Mouse (Mus musculus) C2C12 (cell line): ENCODE measurements around the gene B3galt5. TPM values are rescaled to one million over a fixed set of nuclear protein-coding genes. Genes with fewer than 3 reads are reported as not detected.

ENCODE experiments used
- H3K27me3 ChIP-seq: one replicate; pipeline ENCODE4 v1.6.1; 2011; ENCODE audit not compliant: control insufficient read depth, insufficient read depth, insufficient read length
- H3K36me3 ChIP-seq: one replicate; pipeline ENCODE4 v1.6.1; 2011; ENCODE audit not compliant: control insufficient read depth, insufficient read depth
- H3K4me3 ChIP-seq: one replicate; pipeline ENCODE4 v1.5.1; 2011; ENCODE audit warnings: mild to moderate bottlenecking, control low read depth; ENCODE audit not compliant: poor library complexity, insufficient read depth, severe bottlenecking
- H3K79me2 ChIP-seq: one replicate; pipeline ENCODE4 v1.6.1; 2011; ENCODE audit not compliant: control insufficient read depth, insufficient read depth
- H3K79me3 ChIP-seq: one replicate; pipeline ENCODE4 v1.6.1; 2011; ENCODE audit warnings: low read depth, control low read depth
- H3ac ChIP-seq: one replicate; pipeline ENCODE3; 2011; ENCODE audit warnings: low read depth; ENCODE audit not compliant: control insufficient read depth, insufficient read length
- CEBPB ChIP-seq: IDR thresholded peaks from one replicate; pipeline ENCODE4 v1.6.1; 2011; ENCODE audit warnings: low read depth, mild to moderate bottlenecking, control low read depth, moderate library complexity
- CTCF ChIP-seq: IDR thresholded peaks from one replicate; pipeline ENCODE4 v1.5.1; 2011; ENCODE audit not compliant: control insufficient read depth, insufficient read depth, insufficient read length
- FOSL1 ChIP-seq: IDR thresholded peaks from one replicate; pipeline ENCODE4 v1.8.0; 2011; ENCODE audit warnings: mild to moderate bottlenecking, low read length; ENCODE audit not compliant: poor library complexity, insufficient read depth, severe bottlenecking
- MAX ChIP-seq: IDR thresholded peaks from one replicate; pipeline ENCODE4 v1.6.1; 2011; ENCODE audit warnings: mild to moderate bottlenecking, control low read depth
- MYOD1 ChIP-seq: IDR thresholded peaks from one replicate; pipeline ENCODE4 v1.6.1; 2011; ENCODE audit warnings: low read depth; ENCODE audit not compliant: control insufficient read depth, insufficient read length
- MYOG ChIP-seq: IDR thresholded peaks from one replicate; pipeline ENCODE4 v1.6.1; 2011; ENCODE audit not compliant: control insufficient read depth, insufficient read length; ENCODE audit errors: extremely low read depth
- USF1 ChIP-seq: IDR thresholded peaks from one replicate; pipeline ENCODE4 v1.6.1; 2011; ENCODE audit warnings: low read depth, mild to moderate bottlenecking, control low read depth, moderate library complexity
- polyA plus RNA-seq: library from polyadenylated mRNA; unstranded; fragments of >200 nt; fragmentation: generic; extraction: Trizol; gene quantifications from one replicate; pipeline ENCODE4 v1.2.1, GENCODE M21; 2012; ENCODE audit warnings: missing spikeins

B3galt5 gene
- polyA plus RNA-seq, 1 experiment, result 0.01 TPM

DNA sequence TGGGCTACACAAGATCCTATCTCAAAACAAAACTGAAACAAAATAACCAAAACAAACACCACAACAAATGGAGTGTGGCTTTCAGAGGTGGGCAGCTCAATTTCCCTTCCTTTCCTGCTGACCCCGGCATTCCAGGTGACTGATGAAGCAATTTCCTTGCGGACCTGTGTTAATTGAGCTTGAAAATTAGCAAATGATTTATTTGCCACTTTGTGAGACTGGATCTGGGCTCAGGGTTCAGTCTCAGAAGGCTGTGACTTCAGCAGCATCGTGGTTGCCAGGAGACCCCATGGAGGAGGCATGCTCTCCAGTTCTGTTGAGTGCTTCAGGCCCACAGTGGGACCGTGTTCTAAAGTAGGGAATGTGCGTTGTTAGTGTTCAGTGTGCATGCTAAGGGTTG, 127.7 kb downstream of the B3galt5 start:
- Histone ChIP-seq H3ac (no peak overlapping the region), H3K4me3 (no peak overlapping the region), H3K27me3 (no peaks in the 10 kb centered on the region), H3K79me2 (no peaks in the 10 kb centered on the region), H3K79me3 (no peaks in the 10 kb centered on the region), H3K36me3 (no peaks in the 10 kb centered on the region)
- TF ChIP-seq MAX, result no peak
- no peak for TF ChIP-seq MYOG
- no peak for TF ChIP-seq CEBPB
- no peak for TF ChIP-seq USF1
- TF ChIP-seq FOSL1, result no peak
- TF ChIP-seq MYOD1, result no peak
- no peak for TF ChIP-seq CTCF

DNA sequence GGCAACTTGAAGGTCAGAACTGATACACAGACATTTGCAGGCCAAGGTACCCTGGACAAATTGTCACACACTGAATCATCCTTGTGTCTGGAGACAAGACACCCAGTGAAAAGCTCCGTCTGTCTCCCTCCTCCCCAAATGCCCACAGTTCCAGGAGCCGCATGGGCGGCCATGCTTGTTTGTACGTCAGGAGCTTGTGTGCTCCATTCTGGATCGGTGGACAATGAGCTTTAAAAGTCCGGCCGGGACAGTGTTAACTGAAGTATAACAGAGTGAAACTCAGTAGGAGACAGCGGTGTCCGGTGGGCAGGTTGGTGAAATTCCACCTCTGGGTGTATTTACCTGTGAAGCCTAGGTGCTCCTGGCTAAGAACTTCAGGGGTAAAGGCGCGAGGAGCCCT, 129.3 kb downstream of the B3galt5 start:
- Histone ChIP-seq H3K79me3 (no peaks in the 10 kb centered on the region), H3K27me3 (no peaks in the 10 kb centered on the region), H3ac (no peak overlapping the region), H3K36me3 (no peaks in the 10 kb centered on the region), H3K4me3 (no peak overlapping the region), H3K79me2 (no peaks in the 10 kb centered on the region)
- TF ChIP-seq FOSL1 (no peak), CTCF (no peak), MAX (no peak), USF1 (no peak)

Other genes starting within 250 kb of the B3galt5 start
- 61.0 TPM for gene Psmg1, start 244.8 kb upstream of the B3galt5 start, polyA plus RNA-seq
- gene Brwd1, start 153.3 kb upstream of the B3galt5 start, polyA plus RNA-seq, result 11.1 TPM
- gene Hmgn1, start 108.1 kb upstream of the B3galt5 start, polyA plus RNA-seq, result 325 TPM
- gene Wrb, start 90.4 kb upstream of the B3galt5 start, polyA plus RNA-seq, result 58.0 TPM
- 0.25 TPM for gene Lca5l, start 43.5 kb upstream of the B3galt5 start, polyA plus RNA-seq
- 10.3 TPM for gene Sh3bgr, start 35.4 kb upstream of the B3galt5 start, polyA plus RNA-seq
- 0.12 TPM for gene Itgb2l, start 207.8 kb downstream of the B3galt5 start, polyA plus RNA-seq
- gene Pcp4, start 231.8 kb downstream of the B3galt5 start, polyA plus RNA-seq, result 0.18 TPM